In the genomic region with DNA sequence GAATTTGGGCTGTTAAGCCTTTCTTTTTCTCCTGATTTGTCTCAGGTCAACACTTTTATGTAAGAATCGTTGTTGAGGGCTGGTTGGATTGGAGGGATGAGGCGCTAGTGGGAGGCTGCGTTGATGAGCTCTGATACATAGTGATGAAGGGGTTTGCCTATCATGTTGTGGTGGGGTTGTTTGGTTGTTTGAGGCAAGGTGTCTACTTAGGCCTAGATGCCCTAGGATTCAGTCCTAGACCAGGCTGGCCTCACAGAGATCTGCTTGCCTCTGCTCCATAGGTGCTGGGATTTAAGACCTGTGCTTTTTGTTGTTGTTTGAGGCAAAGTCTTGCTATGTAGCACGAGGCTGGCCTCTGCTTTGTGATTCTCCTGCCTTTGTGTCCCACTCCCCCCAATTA, we compare ENCODE assay signal across 8 mouse cellular contexts. TPM values are rescaled to one million over a fixed set of nuclear protein-coding genes. Genes with fewer than 3 reads are reported as not detected.
A peak's percentile ranks its signal among the peaks of the same experiment; 100 is the strongest.
DNase-seq lines count a peak whose midpoint lies in the region; ATAC-seq lines count a peak whose summit lies in the region.

No protein-coding gene starts in this region.

- peaks cover 31% of the 10 kb centered on the region for H3K36me3 ChIP-seq in heart, embryonic 12.5 days
- H3K36me3 ChIP-seq in forebrain, embryonic 12.5 days (replicated peaks), result 0 out of 2 replicates have a peak, but pooled peaks cover under 1% of the 10 kb centered on the region
- 0 out of 2 replicates have a peak, but pooled peaks cover 5% of the 10 kb centered on the region for H3K36me3 ChIP-seq in macrophage (ENCODE audit: inconsistent target)

- 78% methylated on average over 4 of the region's 4 CpGs for WGBS in heart, embryonic 12.5 days
- whole genome bisulfite sequencing in forebrain, embryonic 12.5 days, result 68% methylated on average over 4 of the region's 4 CpGs
- WGBS in macrophage (ENCODE audit: missing documents), result 75% methylated on average over 4 of the region's 4 CpGs

- DNase-seq in heart, adult 9 months (ENCODE audit: low spot score in 2 of 2), result no peak
- DNase-seq in CD4-positive helper T cell, adult 2 months (ENCODE audit: low read depth, low spot score), result peak; percentile 56
- no peak for DNase-seq in urinary bladder, postnatal 14 days (ENCODE audit: low spot score)
- DNase-seq in spleen, adult 12 weeks (ENCODE audit: low spot score), result no peak
- DNase-seq in ovary, postnatal 36 days (ENCODE audit: low spot score), result no peak

- H3K4me1 ChIP-seq in heart, embryonic 12.5 days (replicated peaks), result no peaks in the 10 kb centered on the region
- H3K4me1 ChIP-seq in forebrain, embryonic 12.5 days, result peaks cover 11% of the 10 kb centered on the region

- peaks cover 54% of the 10 kb centered on the region for H3K79me2 ChIP-seq in macrophage (ENCODE audit: inconsistent target)

- no peak for ATAC-seq in heart, embryonic 12.5 days (ENCODE audit: insufficient number of reproducible peaks, low FRiP score)
- no peak for ATAC-seq in forebrain, embryonic 12.5 days (ENCODE audit: low FRiP score)

- H3K4me3 ChIP-seq in heart, embryonic 12.5 days, result no peak overlapping the region
- H3K4me3 ChIP-seq in forebrain, embryonic 12.5 days (replicated peaks), result no peak overlapping the region
- H3K4me3 ChIP-seq in macrophage (ENCODE audit: inconsistent target), result peak overlapping the region; percentile 59

- no peak overlapping the region for H3K27ac ChIP-seq in heart, embryonic 12.5 days (ENCODE audit: poor library complexity, severe bottlenecking)
- H3K27ac ChIP-seq in forebrain, embryonic 12.5 days, result no peak overlapping the region
- peak overlapping the region; percentile 73; the same call in 1 of the 2 replicates for H3K27ac ChIP-seq in macrophage

- no peak overlapping the region for H3K9ac ChIP-seq in heart, embryonic 12.5 days
- H3K9ac ChIP-seq in forebrain, embryonic 12.5 days, result no peak overlapping the region

- no peaks in the 10 kb centered on the region for H3K9me3 ChIP-seq in heart, embryonic 12.5 days (replicated peaks)
- no peaks in the 10 kb centered on the region for H3K9me3 ChIP-seq in forebrain, embryonic 12.5 days

- H3K27me3 ChIP-seq in heart, embryonic 12.5 days (replicated peaks), result no peaks in the 10 kb centered on the region
- no peaks in the 10 kb centered on the region for H3K27me3 ChIP-seq in forebrain, embryonic 12.5 days

- peak overlapping the region; percentile 90 for H3K4me2 ChIP-seq in heart, embryonic 12.5 days
- H3K4me2 ChIP-seq in forebrain, embryonic 12.5 days, result 0 out of 2 replicates have a peak overlapping the region, but pooled peaks have one; percentile 88

RNA-seq across cellular contexts. Expression of gene Mta3, which starts 1.4 kb away (rescaled TPM):
- polyA plus RNA-seq in heart, embryonic 12.5 days (2016; fragmentation: Nextera tagmentation; extraction: Ambion mirVana), result 42.8 and 47.7 TPM in 2 replicates
- polyA plus RNA-seq in forebrain, embryonic 12.5 days (2016; fragmentation: Nextera tagmentation; extraction: Ambion mirVana), result 32.2 and 36.9 TPM in 2 replicates
- total RNA-seq in macrophage (2018; cell fraction: chromatin; rRNA removed), result 100 to 1,000 TPM in 11 of 26 experiments, 10 to 100 TPM in 15; 22.8 to 143 (median 94.8) TPM
- 10 to 100 TPM; 26.2 to 42.3 (median 34.7) TPM for total RNA-seq in macrophage (2018; cell fraction: cytosol; rRNA removed)
- 10 to 100 TPM; 14.8 to 97.0 (median 42.8) TPM for total RNA-seq in macrophage (2018; cell fraction: nucleus; rRNA removed)
- 35.9 to 71.7 TPM (median 43.5 TPM) in 3 replicates for polyA plus RNA-seq in macrophage (2018)
